Mouse (Mus musculus) MEL (cell line): ENCODE results near the gene Fam83d. TPM values are rescaled to one million over a fixed set of nuclear protein-coding genes. Genes with fewer than 3 reads are reported as not detected.

Experiments
- DNase-seq: peaks from one replicate; pipeline ENCODE4 v3.0.0; 2011; ENCODE audit warnings: low read depth, low spot score
- H3K27ac ChIP-seq: 2 replicates; pipeline ENCODE4 v1.5.1; 2012; ENCODE audit warnings: low read depth, mild to moderate bottlenecking, control low read depth, low read length, moderate library complexity; ENCODE audit not compliant: control insufficient read depth
- H3K27me3 ChIP-seq, 2 experiments: fragments of 150-350 bp in 1 of 2; sonication (generic) in 1 of 2; 2 replicates each; pipeline ENCODE4 v1.6.1; 2012; ENCODE audit warnings: low read length in 2 of 2, mild to moderate bottlenecking in 2 of 2, improper control_type of control experiment in 1 of 2, moderate library complexity in 1 of 2; ENCODE audit not compliant: insufficient read depth in 2 of 2, control insufficient read depth in 1 of 2
- H3K36me3 ChIP-seq, 2 experiments: 2 replicates each; pipeline ENCODE4 v1.6.1; 2012 to 2014; ENCODE audit warnings: low read length in 2 of 2, improper control_type of control experiment in 1 of 2, inconsistent platforms in 1 of 2, mild to moderate bottlenecking in 1 of 2; ENCODE audit not compliant: insufficient read depth in 2 of 2, control insufficient read depth in 1 of 2
- H3K4me1 ChIP-seq, 2 experiments: fragments of 150-350 bp in 1 of 2; sonication (generic) in 1 of 2; 2 replicates each; pipeline ENCODE4 v1.6.1; 2012; ENCODE audit warnings: low read length in 2 of 2, improper control_type of control experiment in 1 of 2, mild to moderate bottlenecking in 1 of 2; ENCODE audit not compliant: insufficient read depth in 2 of 2, control insufficient read depth in 1 of 2
- H3K4me3 ChIP-seq, 2 experiments: fragments of 150-350 bp in 1 of 2; sonication (generic) in 1 of 2; 2 replicates each; pipeline ENCODE4 v1.5.1; 2012; ENCODE audit warnings: low read depth in 2 of 2, low read length in 2 of 2, mild to moderate bottlenecking in 2 of 2, moderate library complexity in 2 of 2, control low read depth in 1 of 2, improper control_type of control experiment in 1 of 2; ENCODE audit not compliant: control insufficient read depth in 1 of 2, insufficient read depth in 1 of 2
- H3K79me2 ChIP-seq: 2 replicates; pipeline ENCODE4 v1.6.1; 2012; ENCODE audit warnings: mild to moderate bottlenecking, low read length, moderate library complexity; ENCODE audit not compliant: control insufficient read depth, poor library complexity, insufficient read depth
- H3K9ac ChIP-seq: 2 replicates; pipeline ENCODE4 v1.6.1; 2012; ENCODE audit warnings: low read depth, mild to moderate bottlenecking, control low read depth, low read length, moderate library complexity; ENCODE audit not compliant: control insufficient read depth, poor library complexity, severe bottlenecking
- H3K9me3 ChIP-seq: fragments of 150-350 bp; sonication (generic); replicated peaks from 2 replicates; pipeline ENCODE4 v1.6.1; 2012; ENCODE audit warnings: mild to moderate bottlenecking, low read length, improper control_type of control experiment, moderate library complexity; ENCODE audit not compliant: insufficient read depth
- BHLHE40 ChIP-seq: IDR thresholded peaks from 2 replicates; pipeline ENCODE4 v1.6.1; 2012; ENCODE audit warnings: low read depth, mild to moderate bottlenecking, inconsistent platforms, low read length, improper control_type of control experiment, borderline replicate concordance
- CHD2 ChIP-seq: IDR thresholded peaks from 2 replicates; pipeline ENCODE4 v1.6.1; 2011; ENCODE audit warnings: low read length, improper control_type of control experiment
- CTCF ChIP-seq, 3 experiments: IDR thresholded peaks in 2 of 3; conservative IDR thresholded peaks in 1 of 3; 2 replicates each; pipeline ENCODE4 v1.5.1; 2011 to 2012; ENCODE audit warnings: low read length in 3 of 3, low read depth in 2 of 3, mild to moderate bottlenecking in 2 of 3, improper control_type of control experiment in 1 of 3, inconsistent platforms in 1 of 3, mixed read lengths in 1 of 3, moderate library complexity in 1 of 3; ENCODE audit not compliant: control insufficient read depth in 1 of 3, insufficient read depth in 1 of 3, poor library complexity in 1 of 3, severe bottlenecking in 1 of 3
- ELF1 ChIP-seq: IDR thresholded peaks from 2 replicates; pipeline ENCODE4 v1.6.1; 2014; ENCODE audit warnings: low read depth, mild to moderate bottlenecking, inconsistent platforms, low read length, improper control_type of control experiment, moderate library complexity
- GATA1 ChIP-seq: IDR thresholded peaks from 2 replicates; pipeline ENCODE4 v1.6.1; 2011; ENCODE audit warnings: low read depth, low read length, improper control_type of control experiment
- HCFC1 ChIP-seq: IDR thresholded peaks from 2 replicates; pipeline ENCODE4 v1.6.1; 2012; ENCODE audit warnings: low read depth, mild to moderate bottlenecking, inconsistent platforms, low read length, improper control_type of control experiment, moderate library complexity
- MAX ChIP-seq: IDR thresholded peaks from 2 replicates; pipeline ENCODE4 v1.6.1; 2011; ENCODE audit warnings: low read length, improper control_type of control experiment
- MAZ ChIP-seq: IDR thresholded peaks from 2 replicates; pipeline ENCODE4 v1.6.1; 2012; ENCODE audit warnings: low read depth, mild to moderate bottlenecking, inconsistent platforms, low read length, improper control_type of control experiment
- MYB ChIP-seq: IDR thresholded peaks from 2 replicates; pipeline ENCODE4 v1.6.1; 2011; ENCODE audit warnings: mild to moderate bottlenecking, low read depth, low read length, improper control_type of control experiment
- MYC ChIP-seq: IDR thresholded peaks from 2 replicates; pipeline ENCODE4 v1.6.1; 2011; ENCODE audit warnings: low read depth, mild to moderate bottlenecking, low read length, improper control_type of control experiment, moderate library complexity
- NELFE ChIP-seq: IDR thresholded peaks from 2 replicates; pipeline ENCODE4 v1.6.1; 2011; ENCODE audit warnings: low read depth, low read length, improper control_type of control experiment
- NRF1 ChIP-seq: IDR thresholded peaks from 2 replicates; pipeline ENCODE4 v1.6.1; 2014; ENCODE audit warnings: low read depth, mild to moderate bottlenecking, inconsistent platforms, low read length, improper control_type of control experiment, moderate library complexity; ENCODE audit not compliant: poor library complexity, insufficient read depth, severe bottlenecking
- POLR2AphosphoS5 ChIP-seq: IDR thresholded peaks from 2 replicates; pipeline ENCODE4 v1.6.1; 2012; ENCODE audit warnings: low read depth, borderline replicate concordance, mild to moderate bottlenecking, inconsistent platforms, low read length, moderate library complexity, mixed read lengths
- RCOR1 ChIP-seq: IDR thresholded peaks from 2 replicates; pipeline ENCODE4 v1.6.1; 2012; ENCODE audit warnings: low read depth, mild to moderate bottlenecking, inconsistent platforms, low read length, improper control_type of control experiment
- SIN3A ChIP-seq: IDR thresholded peaks from 2 replicates; pipeline ENCODE4 v1.6.1; 2012; ENCODE audit warnings: low read length, improper control_type of control experiment, inconsistent platforms
- SMC3 ChIP-seq: IDR thresholded peaks from 2 replicates; pipeline ENCODE4 v1.6.1; 2011; ENCODE audit warnings: low read depth, low read length, improper control_type of control experiment
- TAL1 ChIP-seq: IDR thresholded peaks from 2 replicates; pipeline ENCODE4 v1.6.1; 2012; ENCODE audit warnings: mild to moderate bottlenecking, inconsistent platforms, low read length, moderate library complexity, mixed read lengths
- TBP ChIP-seq: IDR thresholded peaks from 2 replicates; pipeline ENCODE4 v1.8.0; 2011; ENCODE audit warnings: low read depth, low read length, improper control_type of control experiment
- UBTF ChIP-seq: IDR thresholded peaks from 2 replicates; pipeline ENCODE4 v1.6.1; 2012; ENCODE audit warnings: low read depth, mild to moderate bottlenecking, inconsistent platforms, low read length, improper control_type of control experiment, moderate library complexity, borderline replicate concordance; ENCODE audit not compliant: insufficient read depth
- USF1 ChIP-seq: IDR thresholded peaks from 2 replicates; pipeline ENCODE4 v1.6.1; 2014; ENCODE audit warnings: low read depth, mild to moderate bottlenecking, inconsistent platforms, low read length, improper control_type of control experiment, moderate library complexity
- ZNF384 ChIP-seq: IDR thresholded peaks from 2 replicates; pipeline ENCODE4 v1.6.1; 2012; ENCODE audit warnings: low read depth, mild to moderate bottlenecking, inconsistent platforms, low read length, improper control_type of control experiment
- polyA plus RNA-seq, 2 experiments: library from polyadenylated mRNA; stranded (reverse) in 1 of 2; unstranded in 1 of 2; fragments of >175 nt in 1 of 2; fragments of >200 nt in 1 of 2; gene quantifications; 2 replicates each; pipeline versions ENCODE4 v1.2.1 to v1.2.4; 2012; ENCODE audit warnings: low replicate concordance in 2 of 2, low read depth in 1 of 2; ENCODE audit not compliant: insufficient read length in 2 of 2, insufficient read depth in 1 of 2, missing spikeins in 1 of 2
- total RNA-seq: library from RNA; depleted of rRNA; stranded (reverse); fragments of 300-350 nt; gene quantifications from 2 replicates; pipeline ENCODE4 v1.2.3, GENCODE M21; 2012

Gene Fam83d
- total and polyA plus RNA-seq, 3 experiments, result 2.6 to 5.2 TPM; not detected in 1

- no peaks in the 10 kb centered on the region for H3K27me3 ChIP-seq
- no peak for DNase-seq
- no peak for TF ChIP-seq CTCF (IDR thresholded peaks at IDR 0.05 in 2 of 3, conservative IDR thresholded peaks at IDR 0.05 in 1 of 3; ENCODE audit: control insufficient read depth in 1 of 3, insufficient read depth in 1 of 3, low read depth in 2 of 3, low read length in 3 of 3, poor library complexity in 1 of 3, severe bottlenecking in 1 of 3)
- TF ChIP-seq USF1, result no peak
- no peak for TF ChIP-seq BHLHE40
- TF ChIP-seq CHD2, result no peak
- TF ChIP-seq, all 39 proteins: peak for 0
Measured at GRCm38 (mm10) chr2:158816239-158816638, 48.3 kb downstream of the Fam83d start.

GRCm38 (mm10) chr2:158817708-158818107 lies 49.8 kb downstream of the Fam83d start:
- Histone ChIP-seq H3K36me3 (peaks cover 0 to 2% of the 10 kb centered on the region in 2 experiments; a peak in 1 of 4 replicates), H3K9me3 (no peaks in the 10 kb centered on the region), H3K79me2 (no peaks in the 10 kb centered on the region), H3K4me1 (no peaks in the 10 kb centered on the region), H3K27ac (no peak overlapping the region), H3K9ac (no peak overlapping the region), H3K27me3 (no peaks in the 10 kb centered on the region), H3K4me3 (no peak overlapping the region)
- DNase-seq, result no peak
- TF ChIP-seq HCFC1 (no peak), MYB (no peak), ZNF384 (no peak), SMC3 (no peak), POLR2AphosphoS5 (no peak), NELFE (no peak), MYC (no peak), RCOR1 (no peak), ELF1 (no peak), NRF1 (no peak), UBTF (no peak), TAL1 (no peak), GATA1 (no peak), MAZ (no peak), MAX (no peak), SIN3A (no peak), BHLHE40 (no peak), USF1 (no peak), TBP (no peak)

More at GRCm38 (mm10) chr2:158816239-158816638, 48.3 kb downstream of the Fam83d start:
- H3K4me1 ChIP-seq, result no peaks in the 10 kb centered on the region
- no peak overlapping the region for H3K27ac ChIP-seq
- H3K9me3 ChIP-seq, result no peaks in the 10 kb centered on the region
- no peak overlapping the region for H3K4me3 ChIP-seq
- peaks cover 0 to 2% of the 10 kb centered on the region in 2 experiments; a peak in 1 of 4 replicates for H3K36me3 ChIP-seq
- H3K9ac ChIP-seq, result no peak overlapping the region
- H3K79me2 ChIP-seq, result no peaks in the 10 kb centered on the region
